Mouse (Mus musculus): ENCODE measurements around the gene Zfp853.

DNA sequence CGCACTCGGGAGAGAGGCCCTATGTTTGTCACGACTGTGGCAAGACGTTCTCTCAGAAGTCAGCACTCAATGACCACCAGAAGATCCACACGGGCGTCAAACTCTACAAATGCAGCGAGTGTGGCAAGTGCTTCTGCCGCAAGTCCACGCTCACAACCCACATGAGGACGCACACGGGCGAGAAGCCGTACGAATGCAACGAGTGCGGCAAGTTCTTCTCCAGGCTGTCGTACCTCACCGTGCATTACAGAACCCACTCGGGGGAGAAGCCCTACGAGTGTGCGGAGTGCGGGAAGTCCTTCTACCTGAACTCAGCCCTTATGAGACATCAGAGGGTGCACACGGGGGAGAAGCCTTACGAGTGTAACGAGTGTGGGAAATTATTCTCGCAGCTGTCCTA lies 48.5 kb downstream of the Zfp853 start:
- TF ChIP-seq CTCF (IDR thresholded peaks at IDR 0.05 in 2 of 3, conservative IDR thresholded peaks at IDR 0.05 in 1 of 3; ENCODE audit: control insufficient read depth in 1 of 3, insufficient read depth in 1 of 3, low read depth in 2 of 3, low read length in 3 of 3, poor library complexity in 1 of 3, severe bottlenecking in 1 of 3) (no peak), E2F4 (IDR thresholded peaks at IDR 0.05; ENCODE audit: borderline replicate concordance, low read depth, low read length) (no peak), ZNF384 (IDR thresholded peaks at IDR 0.05; ENCODE audit: low read depth, low read length) (no peak), NELFE (IDR thresholded peaks at IDR 0.05; ENCODE audit: low read depth, low read length) (no peak), TBP (IDR thresholded peaks at IDR 0.05; ENCODE audit: low read depth, low read length) (no peak), MXI1 (IDR thresholded peaks at IDR 0.05; ENCODE audit: low read depth, low read length) (no peak), CHD1 (IDR thresholded peaks at IDR 0.05; ENCODE audit: low read depth, low read length) (no peak), EP300 (IDR thresholded peaks at IDR 0.05; ENCODE audit: low read depth in 1 of 2, low read length in 2 of 2) (no peak), USF1 (IDR thresholded peaks at IDR 0.05; ENCODE audit: low read depth, low read length) (no peak)

Measured in MEL (cell line).